Mouse (Mus musculus): ENCODE data around the gene Prss36. TPM values are rescaled to one million over a fixed set of nuclear protein-coding genes. Genes with fewer than 3 reads are reported as not detected.

Prss36 gene
- polyA plus RNA-seq, 1 experiment from 2014 or later = 10.7 TPM

DNA sequence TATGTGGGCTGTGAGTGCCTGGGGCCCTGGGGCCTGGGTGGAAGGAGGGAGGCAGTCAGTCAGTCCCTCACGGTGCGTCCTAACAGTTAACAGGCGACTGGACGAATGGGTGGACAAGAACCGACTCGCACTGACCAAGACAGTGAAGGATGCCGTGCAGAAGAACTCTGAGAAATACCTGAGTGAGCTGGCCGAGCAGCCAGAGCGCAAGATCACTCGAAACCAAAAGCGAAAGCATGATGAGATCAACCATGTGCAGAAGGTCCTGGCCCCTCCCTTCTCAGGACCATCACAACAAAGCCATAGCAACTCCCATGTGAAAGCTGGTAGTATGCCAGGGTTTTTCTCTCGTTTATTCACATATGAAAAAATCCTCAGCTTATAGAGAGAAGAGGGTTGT, 31.2 kb downstream of the Prss36 start:
- ATAC-seq (ENCODE audit: insufficient read depth, low FRiP score) = no peak
- no peak overlapping the region for H3K9ac ChIP-seq (ENCODE audit: low read length)
- H3K27me3 ChIP-seq (ENCODE audit: control insufficient read depth, insufficient read depth, low read length) = no peaks in the 10 kb centered on the region
- 91% methylated on average over 12 of the region's 12 CpGs for WGBS
- peaks cover 8% of the 10 kb centered on the region for H3K4me1 ChIP-seq (ENCODE audit: control insufficient read depth, insufficient read depth, low read length)
- H3K27ac ChIP-seq (ENCODE audit: low read length) = no peak overlapping the region
- no peak overlapping the region for H3K4me2 ChIP-seq (ENCODE audit: low read depth, low read length)
- no peaks in the 10 kb centered on the region for H3K9me3 ChIP-seq (replicated peaks; ENCODE audit: control insufficient read depth, low read length)
- no peak overlapping the region for H3K4me3 ChIP-seq (replicated peaks; ENCODE audit: low read length)
- H3K36me3 ChIP-seq (ENCODE audit: control insufficient read depth, insufficient read depth, low read length) = peaks cover 8% of the 10 kb centered on the region; the same call in 1 of the 2 replicates

DNA sequence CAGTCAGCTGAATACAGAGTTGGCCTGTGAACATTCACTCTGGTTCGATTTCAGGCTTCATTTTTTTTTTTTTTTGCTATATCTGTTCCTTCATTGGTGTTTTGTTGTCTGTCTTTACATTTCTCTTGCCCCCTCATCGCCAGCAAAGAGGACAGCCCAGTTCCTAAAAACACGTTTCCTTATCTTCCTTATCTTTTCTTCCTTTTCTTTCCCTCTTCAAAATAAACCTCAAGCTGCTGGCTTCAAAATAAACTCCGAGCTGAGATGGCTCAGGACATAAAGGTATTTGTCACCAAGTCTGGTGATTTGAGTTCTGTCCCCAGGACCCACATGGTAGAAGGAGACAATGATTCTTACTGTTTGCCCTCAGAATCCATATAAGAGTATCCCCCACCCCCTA, 33.6 kb downstream of the Prss36 start:
- Histone ChIP-seq H3K4me1 (ENCODE audit: control insufficient read depth, insufficient read depth, low read length) (peaks cover 8% of the 10 kb centered on the region), H3K4me2 (ENCODE audit: low read depth, low read length) (peak overlapping the region; percentile 88), H3K27ac (ENCODE audit: low read length) (peak overlapping the region; percentile 94), H3K9me3 (replicated peaks; ENCODE audit: control insufficient read depth, low read length) (no peaks in the 10 kb centered on the region), H3K9ac (ENCODE audit: low read length) (peak overlapping the region; percentile 93), H3K27me3 (ENCODE audit: control insufficient read depth, insufficient read depth, low read length) (no peaks in the 10 kb centered on the region), H3K4me3 (replicated peaks; ENCODE audit: low read length) (peak overlapping the region; percentile 99), H3K36me3 (ENCODE audit: control insufficient read depth, insufficient read depth, low read length) (peaks cover 14% of the 10 kb centered on the region)
- ATAC-seq (ENCODE audit: insufficient read depth, low FRiP score) = no peak
- 12% methylated on average over 4 of the region's 4 CpGs for WGBS

DNA sequence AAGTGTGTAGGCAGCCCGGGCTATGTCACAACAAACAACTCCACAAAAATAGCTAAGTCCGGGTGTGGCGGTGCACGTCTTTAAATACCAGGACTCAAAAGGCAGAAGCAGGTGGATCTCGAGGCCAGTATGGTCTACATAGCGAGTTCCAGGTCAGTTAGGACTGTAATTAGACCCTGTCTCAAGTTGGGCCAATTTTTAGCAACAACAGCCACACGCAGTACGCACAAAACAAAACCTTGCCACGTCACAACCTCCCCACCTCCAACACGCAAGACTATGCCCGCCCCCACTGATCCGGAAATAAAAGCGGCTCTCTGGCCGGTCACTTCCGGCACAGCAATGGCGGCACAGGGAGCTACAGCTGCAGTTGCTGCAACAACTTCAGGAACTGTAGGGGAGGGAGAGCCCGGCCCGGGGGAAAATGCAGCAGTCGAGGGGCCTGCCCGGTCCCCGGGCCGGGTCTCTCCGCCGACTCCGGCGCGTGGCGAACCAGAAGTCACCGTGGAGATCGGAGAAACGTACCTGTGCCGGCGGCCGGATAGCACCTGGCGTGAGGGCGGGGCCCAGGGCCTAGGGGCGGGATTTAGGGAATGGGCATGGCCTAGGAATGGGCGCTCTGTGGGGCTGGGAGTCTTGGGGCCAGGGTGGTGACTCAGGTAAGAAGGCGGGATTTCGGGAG, 34.2 kb downstream of the Prss36 start, which contains the start of gene Kat8:
TSS of gene Kat8 (plus strand) at position 327 of the 682 bp plus-strand sequence.
- Histone ChIP-seq H3K9me3 (replicated peaks; ENCODE audit: control insufficient read depth, low read length) (no peaks in the 10 kb centered on the region), H3K27me3 (ENCODE audit: control insufficient read depth, insufficient read depth, low read length) (no peaks in the 10 kb centered on the region), H3K27ac (ENCODE audit: low read length) (peak within 1 kb of the TSS; percentile 94), H3K4me1 (ENCODE audit: control insufficient read depth, insufficient read depth, low read length) (peaks cover 8% of the 10 kb centered on the region), H3K9ac (ENCODE audit: low read length) (peak within 1 kb of the TSS; percentile 93), H3K4me3 (replicated peaks; ENCODE audit: low read length) (peak within 1 kb of the TSS; percentile 99), H3K36me3 (ENCODE audit: control insufficient read depth, insufficient read depth, low read length) (peaks cover 19% of the 10 kb centered on the region), H3K4me2 (ENCODE audit: low read depth, low read length) (peak within 1 kb of the TSS; percentile 88)
- ATAC-seq (ENCODE audit: insufficient read depth, low FRiP score) = peak; percentile 95
- under 1% methylated on average over 40 of the region's 40 CpGs for WGBS

DNA sequence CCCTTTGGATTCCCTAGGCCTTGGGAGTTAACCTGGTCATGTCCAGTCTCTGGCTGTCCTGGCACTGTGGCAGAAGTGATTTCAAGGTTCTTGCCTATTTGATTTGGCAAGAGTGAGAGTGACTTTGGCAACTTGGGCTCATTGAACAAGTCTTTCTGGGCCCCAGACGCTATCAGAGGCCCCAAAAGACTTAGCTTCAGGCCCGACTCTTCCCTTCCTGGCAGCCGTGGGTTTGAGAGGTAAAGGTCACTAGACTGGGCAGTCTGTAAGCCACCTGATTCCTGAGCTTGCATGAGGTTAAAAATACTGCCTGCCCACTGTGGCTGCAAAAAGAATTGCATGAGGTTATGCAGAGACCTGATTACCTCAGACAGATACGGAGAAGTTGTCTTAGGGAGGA, 37.9 kb downstream of the Prss36 start:
- Histone ChIP-seq H3K4me2 (ENCODE audit: low read depth, low read length) (no peak overlapping the region), H3K4me1 (ENCODE audit: control insufficient read depth, insufficient read depth, low read length) (peaks cover 17% of the 10 kb centered on the region), H3K9me3 (replicated peaks; ENCODE audit: control insufficient read depth, low read length) (no peaks in the 10 kb centered on the region), H3K27me3 (ENCODE audit: control insufficient read depth, insufficient read depth, low read length) (no peaks in the 10 kb centered on the region), H3K4me3 (replicated peaks; ENCODE audit: low read length) (no peak overlapping the region), H3K27ac (ENCODE audit: low read length) (no peak overlapping the region), H3K9ac (ENCODE audit: low read length) (no peak overlapping the region), H3K36me3 (ENCODE audit: control insufficient read depth, insufficient read depth, low read length) (peaks cover 26% of the 10 kb centered on the region)
- WGBS = 88% methylated on average over 4 of the region's 4 CpGs
- ATAC-seq (ENCODE audit: insufficient read depth, low FRiP score) = no peak

DNA sequence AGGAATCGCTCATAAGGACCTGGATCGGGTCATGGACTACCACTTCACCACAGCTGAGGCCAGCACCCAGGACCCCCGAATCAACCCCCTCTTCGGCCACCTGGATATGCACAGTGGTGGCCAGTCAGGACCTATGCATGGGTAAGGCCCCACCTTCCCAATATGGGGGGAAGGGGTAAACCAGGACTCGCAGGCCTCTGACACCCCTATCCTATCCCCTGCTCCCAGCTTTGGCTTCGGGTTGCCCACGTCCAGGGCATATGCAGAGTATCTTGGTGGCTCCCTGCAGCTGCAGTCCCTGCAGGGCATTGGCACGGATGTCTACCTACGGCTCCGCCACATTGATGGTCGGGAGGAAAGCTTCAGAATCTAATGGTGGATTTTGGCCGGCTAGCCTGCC, 38.6 kb downstream of the Prss36 start:
- 94% methylated on average over 12 of the region's 12 CpGs for WGBS
- Histone ChIP-seq H3K4me2 (ENCODE audit: low read depth, low read length) (no peak overlapping the region), H3K9ac (ENCODE audit: low read length) (no peak overlapping the region), H3K4me3 (replicated peaks; ENCODE audit: low read length) (no peak overlapping the region), H3K4me1 (ENCODE audit: control insufficient read depth, insufficient read depth, low read length) (peaks cover 13% of the 10 kb centered on the region), H3K27ac (ENCODE audit: low read length) (no peak overlapping the region), H3K27me3 (ENCODE audit: control insufficient read depth, insufficient read depth, low read length) (no peaks in the 10 kb centered on the region), H3K36me3 (ENCODE audit: control insufficient read depth, insufficient read depth, low read length) (peaks cover 26% of the 10 kb centered on the region), H3K9me3 (replicated peaks; ENCODE audit: control insufficient read depth, low read length) (no peaks in the 10 kb centered on the region)
- no peak for ATAC-seq (ENCODE audit: insufficient read depth, low FRiP score)

DNA sequence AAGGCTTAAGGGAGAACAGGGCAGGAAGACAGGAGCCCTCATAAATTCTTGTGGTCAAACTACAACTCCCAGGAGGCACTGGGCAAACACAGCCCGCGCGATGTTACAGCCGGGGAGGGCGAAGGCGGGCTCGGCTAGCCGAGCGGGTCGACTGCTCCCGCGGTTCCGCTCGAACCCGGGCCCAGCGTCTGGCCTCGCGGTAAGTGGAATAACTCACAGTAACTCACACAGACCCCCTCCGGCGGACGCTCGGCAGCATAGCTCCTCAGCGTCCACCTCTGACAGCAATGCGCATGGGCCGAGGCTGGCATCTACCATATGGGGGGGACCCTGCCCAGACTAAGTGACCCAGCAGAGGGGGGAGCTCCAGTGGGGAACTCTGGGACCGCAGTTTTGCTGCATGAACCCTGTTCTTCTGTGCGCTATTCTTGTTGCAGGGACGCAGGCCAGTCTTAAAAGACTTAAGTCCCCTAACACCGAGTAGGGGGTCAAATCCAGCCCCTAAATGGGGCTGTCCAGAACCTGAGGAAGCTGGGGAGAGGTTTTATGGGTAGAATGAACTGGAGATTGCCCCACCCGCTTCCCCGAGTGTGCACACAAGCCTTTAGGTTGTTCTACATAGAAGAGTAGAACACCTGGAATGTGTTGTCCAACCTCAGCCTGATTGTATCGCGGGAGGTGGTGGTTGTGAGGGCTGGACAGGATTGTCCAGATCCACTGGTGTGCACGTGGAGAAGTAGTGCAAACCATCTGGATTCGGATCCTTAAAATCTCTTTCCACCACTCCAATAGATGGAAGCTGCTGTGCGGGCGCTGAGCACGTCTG, 42.3 kb downstream of the Prss36 start, which contains the start of gene Bckdk:
TSS of gene Bckdk (plus strand) at position 112 of the 826 bp plus-strand sequence.
- Histone ChIP-seq H3K27me3 (ENCODE audit: control insufficient read depth, insufficient read depth, low read length) (no peaks in the 10 kb centered on the region), H3K4me3 (replicated peaks; ENCODE audit: low read length) (peak within 1 kb of the TSS; percentile 61), H3K9ac (ENCODE audit: low read length) (peak within 1 kb of the TSS; percentile 93), H3K4me2 (ENCODE audit: low read depth, low read length) (peak within 1 kb of the TSS; percentile 89), H3K27ac (ENCODE audit: low read length) (peak within 1 kb of the TSS; percentile 59), H3K9me3 (replicated peaks; ENCODE audit: control insufficient read depth, low read length) (no peaks in the 10 kb centered on the region), H3K36me3 (ENCODE audit: control insufficient read depth, insufficient read depth, low read length) (peaks cover 26% of the 10 kb centered on the region), H3K4me1 (ENCODE audit: control insufficient read depth, insufficient read depth, low read length) (peaks cover 9% of the 10 kb centered on the region)
- 6% methylated on average over 38 of the region's 38 CpGs for WGBS
- peak; percentile 92 for ATAC-seq (ENCODE audit: insufficient read depth, low FRiP score)

DNA sequence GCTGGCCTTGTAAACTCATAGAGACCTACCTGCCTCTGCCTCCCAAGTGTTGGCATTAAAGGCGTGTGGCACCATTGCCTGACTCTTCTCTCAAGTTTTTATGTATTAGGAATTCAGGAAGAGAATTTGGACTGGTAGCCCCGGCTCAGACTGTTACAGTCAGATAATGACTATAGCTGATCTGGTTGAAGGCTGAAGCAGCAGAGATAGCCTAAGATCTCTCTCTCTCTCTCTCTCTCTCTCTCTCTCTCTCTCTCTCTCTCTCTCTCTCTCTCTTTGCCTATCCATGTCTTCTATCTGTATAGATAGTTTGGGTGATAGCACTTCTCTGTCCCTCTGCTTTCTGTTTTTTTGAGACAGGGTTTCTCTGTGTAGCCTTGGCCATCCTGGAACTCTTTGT, 44.8 kb downstream of the Prss36 start:
- WGBS = 74% methylated on average over 2 of the region's 2 CpGs
- H3K27ac ChIP-seq (ENCODE audit: low read length) = no peak overlapping the region
- H3K36me3 ChIP-seq (ENCODE audit: control insufficient read depth, insufficient read depth, low read length) = peaks cover 12% of the 10 kb centered on the region; the same call in 1 of the 2 replicates
- ATAC-seq (ENCODE audit: insufficient read depth, low FRiP score) = no peak
- H3K4me2 ChIP-seq (ENCODE audit: low read depth, low read length) = no peak overlapping the region
- no peaks in the 10 kb centered on the region for H3K27me3 ChIP-seq (ENCODE audit: control insufficient read depth, insufficient read depth, low read length)
- H3K4me3 ChIP-seq (replicated peaks; ENCODE audit: low read length) = no peak overlapping the region
- no peak overlapping the region for H3K9ac ChIP-seq (ENCODE audit: low read length)
- peaks cover 9% of the 10 kb centered on the region for H3K4me1 ChIP-seq (ENCODE audit: control insufficient read depth, insufficient read depth, low read length)
- H3K9me3 ChIP-seq (replicated peaks; ENCODE audit: control insufficient read depth, low read length) = no peaks in the 10 kb centered on the region

DNA sequence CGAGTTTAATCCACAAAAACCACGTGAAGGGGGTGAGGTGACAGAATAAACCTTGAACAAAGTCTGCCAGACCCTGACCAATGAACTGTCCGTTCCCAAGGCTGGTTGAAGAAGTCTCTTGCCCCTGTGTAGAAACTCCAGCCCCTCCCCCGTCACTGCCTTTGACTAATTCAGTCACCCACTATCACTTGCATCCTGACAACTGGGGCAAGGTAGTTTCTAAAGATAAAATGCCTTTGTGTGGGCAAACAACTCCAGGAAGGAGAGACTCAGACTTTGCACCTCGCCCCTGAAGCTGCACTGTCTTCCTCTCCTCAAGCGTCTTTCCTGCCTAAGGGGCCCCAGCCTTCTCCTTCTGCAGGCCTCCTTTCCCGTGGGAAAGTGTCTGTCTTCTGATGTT, 46.5 kb downstream of the Prss36 start:
- no peaks in the 10 kb centered on the region for H3K36me3 ChIP-seq (ENCODE audit: control insufficient read depth, insufficient read depth, low read length)
- no peak overlapping the region; the same call in 1 of the 2 replicates for H3K9ac ChIP-seq (ENCODE audit: low read length)
- no peak overlapping the region for H3K4me3 ChIP-seq (replicated peaks; ENCODE audit: low read length)
- peak overlapping the region; percentile 67 for H3K27ac ChIP-seq (ENCODE audit: low read length)
- 28% methylated on average over 7 of the region's 7 CpGs for WGBS
- H3K27me3 ChIP-seq (ENCODE audit: control insufficient read depth, insufficient read depth, low read length) = no peaks in the 10 kb centered on the region
- H3K4me1 ChIP-seq (ENCODE audit: control insufficient read depth, insufficient read depth, low read length) = peaks cover 7% of the 10 kb centered on the region
- no peaks in the 10 kb centered on the region for H3K9me3 ChIP-seq (replicated peaks; ENCODE audit: control insufficient read depth, low read length)
- no peak for ATAC-seq (ENCODE audit: insufficient read depth, low FRiP score)
- H3K4me2 ChIP-seq (ENCODE audit: low read depth, low read length) = no peak overlapping the region

Measured in stomach, embryonic 16.5 days (tissue).